Comparison of ENCODE assay signal across 24 mouse cellular contexts in the genomic region with DNA sequence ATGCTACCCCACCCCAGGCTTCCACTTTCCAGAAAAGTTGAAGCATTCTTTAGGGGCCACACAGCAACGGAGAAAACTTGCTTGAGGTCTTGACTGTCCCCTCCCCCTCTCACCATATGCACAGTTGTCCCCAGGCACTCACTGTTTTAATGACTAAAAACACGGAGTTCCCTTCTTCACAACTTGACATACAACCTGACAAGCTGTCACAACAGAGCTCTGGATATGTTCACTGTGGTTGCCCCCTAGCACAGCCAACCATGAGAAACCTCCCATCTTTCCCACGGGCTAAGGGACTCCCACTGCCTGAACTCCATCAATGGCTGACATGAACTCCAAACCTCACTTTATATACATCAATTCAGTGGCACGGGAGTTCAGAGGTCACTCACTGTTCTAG. TPM values are rescaled to one million over a fixed set of nuclear protein-coding genes. Genes with fewer than 3 reads are reported as not detected.
DNase-seq lines count a peak whose midpoint lies in the region; ATAC-seq and TF ChIP-seq lines count a peak whose summit lies in the region.
"Had no signal": no experiment of that assay in that cellular context is flagged by ENCODE, and none has a peak within 500 bp of the region (broad histone marks: within the 10 kb centered on the region; RNA-seq: fewer than 3 reads in every experiment).

No protein-coding gene starts in this region.

- no peaks in the 10 kb centered on the region for H3K9me3 ChIP-seq in forebrain, embryonic 14.5 days (replicated peaks; ENCODE audit: control insufficient read depth, low read length)
- H3K9me3 ChIP-seq in forebrain, postnatal 0 days (ENCODE audit: low read length): no peaks in the 10 kb centered on the region
- no peaks in the 10 kb centered on the region for H3K9me3 ChIP-seq in lung, embryonic 14.5 days (ENCODE audit: low read depth, low read length)
- H3K9me3 ChIP-seq in embryonic facial prominence, embryonic 14.5 days (ENCODE audit: control insufficient read depth, low read length): no peaks in the 10 kb centered on the region
- H3K9me3 ChIP-seq in stomach, embryonic 16.5 days (replicated peaks; ENCODE audit: control insufficient read depth, low read length): no peaks in the 10 kb centered on the region
- H3K9me3 ChIP-seq: hindbrain, embryonic 10.5 days; midbrain, embryonic 10.5 days; neural tube, embryonic 13.5 days had no signal

- H3K4me2 ChIP-seq in forebrain, embryonic 14.5 days (ENCODE audit: low read length): no peak overlapping the region
- no peak overlapping the region for H3K4me2 ChIP-seq in forebrain, postnatal 0 days (ENCODE audit: low read depth)
- H3K4me2 ChIP-seq in lung, embryonic 14.5 days: 0 out of 2 replicates have a peak overlapping the region, but pooled peaks have one; percentile 92
- peak overlapping the region; percentile 94; the same call in 1 of the 2 replicates for H3K4me2 ChIP-seq in embryonic facial prominence, embryonic 14.5 days (ENCODE audit: low read depth, low read length)
- H3K4me2 ChIP-seq in stomach, embryonic 16.5 days (ENCODE audit: low read depth, low read length): peak overlapping the region; percentile 84
- H3K4me2 ChIP-seq: heart, embryonic 11.5 days; neural tube, embryonic 13.5 days had no signal

- H3K4me3 ChIP-seq in forebrain, embryonic 14.5 days (ENCODE audit: low read depth, low read length): no peak overlapping the region
- no peak overlapping the region for H3K4me3 ChIP-seq in forebrain, postnatal 0 days (ENCODE audit: low read depth, low read length)
- no peak overlapping the region for H3K4me3 ChIP-seq in lung, embryonic 14.5 days (ENCODE audit: low read depth, low read length)
- H3K4me3 ChIP-seq in lung, adult 2 months (replicated peaks; ENCODE audit: extremely low read depth, low read depth, low read length): no peak overlapping the region
- H3K4me3 ChIP-seq in embryonic facial prominence, embryonic 14.5 days (ENCODE audit: low read depth, low read length): no peak overlapping the region
- H3K4me3 ChIP-seq in stomach, embryonic 16.5 days (replicated peaks; ENCODE audit: low read length): no peak overlapping the region
- H3K4me3 ChIP-seq: erythroblast, embryonic 14.5 days; hindbrain, embryonic 10.5 days; left cerebral cortex, adult 2 months; midbrain, embryonic 10.5 days; myocyte; neural tube, embryonic 13.5 days had no signal

- no peak for TF ChIP-seq POLR2A in lung, adult 2 months (IDR thresholded peaks at IDR 0.05; ENCODE audit: borderline replicate concordance, extremely low read depth, low read depth, low read length)

- no peak overlapping the region for H3K27ac ChIP-seq in forebrain, embryonic 14.5 days (ENCODE audit: low read depth, low read length)
- no peak overlapping the region for H3K27ac ChIP-seq in forebrain, postnatal 0 days (ENCODE audit: low read depth, low read length)
- H3K27ac ChIP-seq in lung, embryonic 14.5 days (ENCODE audit: low read depth): no peak overlapping the region
- no peak overlapping the region for H3K27ac ChIP-seq in embryonic facial prominence, embryonic 14.5 days (replicated peaks; ENCODE audit: low read depth, low read length)
- H3K27ac ChIP-seq in stomach, embryonic 16.5 days (ENCODE audit: low read length): no peak overlapping the region
- H3K27ac ChIP-seq: hindbrain, embryonic 10.5 days; left cerebral cortex, adult 2 months; midbrain, embryonic 10.5 days; neural tube, embryonic 13.5 days had no signal

- H3K27me3 ChIP-seq in forebrain, embryonic 14.5 days (replicated peaks; ENCODE audit: control insufficient read depth, insufficient read depth, low read length): peaks cover 12% of the 10 kb centered on the region; the same call in 1 of the 2 replicates
- 0 out of 2 replicates have a peak, but pooled peaks cover 4% of the 10 kb centered on the region for H3K27me3 ChIP-seq in forebrain, postnatal 0 days (ENCODE audit: insufficient read depth, low read length)
- H3K27me3 ChIP-seq in lung, embryonic 14.5 days (ENCODE audit: insufficient read depth, low read length): no peaks in the 10 kb centered on the region; the same call in 1 of the 2 replicates
- no peaks in the 10 kb centered on the region for H3K27me3 ChIP-seq in embryonic facial prominence, embryonic 14.5 days (replicated peaks; ENCODE audit: control insufficient read depth, insufficient read depth, low read length)
- no peaks in the 10 kb centered on the region for H3K27me3 ChIP-seq in stomach, embryonic 16.5 days (ENCODE audit: control insufficient read depth, insufficient read depth, low read length)

- DNase-seq in forebrain, embryonic 14.5 days (ENCODE audit: low spot score): peak; percentile 56
- DNase-seq in forebrain, postnatal 0 days: no peak
- DNase-seq in lung, embryonic 14.5 days: no peak
- DNase-seq in lung, adult 2 months: no peak
- DNase-seq in embryonic facial prominence, embryonic 14.5 days (ENCODE audit: low spot score): no peak
- DNase-seq in right cerebral cortex, postnatal 36 days (ENCODE audit: low spot score in 2 of 2): no peak
- DNase-seq: adrenal gland, postnatal 14 days; cerebellum, postnatal 14 days; kidney, adult 2 months; kidney, postnatal 10 days; lung, postnatal 10 days; right cerebral cortex, postnatal 4 days had no signal

- no peak for TF ChIP-seq CTCF in forebrain, postnatal 0 days (IDR thresholded peaks at IDR 0.05; ENCODE audit: low read depth)
- TF ChIP-seq CTCF in lung, embryonic 14.5 days (IDR thresholded peaks at IDR 0.05; ENCODE audit: low read depth): no peak
- no peak for TF ChIP-seq CTCF in lung, adult 2 months (IDR thresholded peaks at IDR 0.05; ENCODE audit: insufficient read depth, low read length)

- ATAC-seq in forebrain, embryonic 14.5 days: peak; percentile 45; the same call in 1 of the 2 replicates
- ATAC-seq in forebrain, postnatal 0 days: no peak
- no peak for ATAC-seq in lung, embryonic 14.5 days (ENCODE audit: insufficient read depth)
- ATAC-seq in embryonic facial prominence, embryonic 14.5 days (ENCODE audit: low read depth): no peak
- ATAC-seq in stomach, embryonic 16.5 days (ENCODE audit: insufficient read depth, low FRiP score): no peak
- ATAC-seq: activated CD4-positive, CD25-positive, alpha-beta regulatory T cell, adult 4 months; hindbrain, embryonic 16.5 days; midbrain, embryonic 16.5 days had no signal

- no peak overlapping the region for H3K9ac ChIP-seq in forebrain, embryonic 14.5 days (ENCODE audit: low read length)
- H3K9ac ChIP-seq in forebrain, postnatal 0 days: no peak overlapping the region
- no peak overlapping the region for H3K9ac ChIP-seq in lung, embryonic 14.5 days
- H3K9ac ChIP-seq in embryonic facial prominence, embryonic 14.5 days (ENCODE audit: low read depth, low read length): no peak overlapping the region
- H3K9ac ChIP-seq in stomach, embryonic 16.5 days (ENCODE audit: low read length): no peak overlapping the region
- H3K9ac ChIP-seq: neural tube, embryonic 13.5 days had no signal

- no peaks in the 10 kb centered on the region for H3K36me3 ChIP-seq in forebrain, embryonic 14.5 days (ENCODE audit: control insufficient read depth, insufficient read depth, low read length)
- H3K36me3 ChIP-seq in forebrain, postnatal 0 days (ENCODE audit: insufficient read depth): no peaks in the 10 kb centered on the region
- H3K36me3 ChIP-seq in lung, embryonic 14.5 days (ENCODE audit: insufficient read depth): no peaks in the 10 kb centered on the region
- no peaks in the 10 kb centered on the region for H3K36me3 ChIP-seq in embryonic facial prominence, embryonic 14.5 days (ENCODE audit: control insufficient read depth, insufficient read depth, low read length)
- H3K36me3 ChIP-seq in stomach, embryonic 16.5 days (ENCODE audit: control insufficient read depth, insufficient read depth, low read length): no peaks in the 10 kb centered on the region
- H3K36me3 ChIP-seq: hindbrain, embryonic 10.5 days; midbrain, embryonic 10.5 days; neural tube, embryonic 13.5 days had no signal

- WGBS in forebrain, embryonic 14.5 days: 27% methylated on average over 4 of the region's 4 CpGs
- whole genome bisulfite sequencing in forebrain, postnatal 0 days: 28% methylated on average over 4 of the region's 4 CpGs
- 30% methylated on average over 4 of the region's 4 CpGs for WGBS in lung, embryonic 14.5 days
- WGBS in lung, adult 2 months: 56% methylated on average over 4 of the region's 4 CpGs
- 31% methylated on average over 4 of the region's 4 CpGs for WGBS in embryonic facial prominence, embryonic 14.5 days
- 30% methylated on average over 4 of the region's 4 CpGs for WGBS in stomach, embryonic 16.5 days

- peaks cover 4% of the 10 kb centered on the region; the same call in 1 of the 2 replicates for H3K4me1 ChIP-seq in forebrain, embryonic 14.5 days (ENCODE audit: control insufficient read depth, insufficient read depth, low read length)
- H3K4me1 ChIP-seq in forebrain, postnatal 0 days (ENCODE audit: insufficient read depth): no peaks in the 10 kb centered on the region
- H3K4me1 ChIP-seq in lung, embryonic 14.5 days (ENCODE audit: insufficient read depth): 0 out of 2 replicates have a peak, but pooled peaks cover 3% of the 10 kb centered on the region
- 0 out of 2 replicates have a peak, but pooled peaks cover 4% of the 10 kb centered on the region for H3K4me1 ChIP-seq in lung, adult 2 months (ENCODE audit: control insufficient read depth, insufficient read depth, low read length)
- H3K4me1 ChIP-seq in embryonic facial prominence, embryonic 14.5 days (ENCODE audit: control insufficient read depth, insufficient read depth, low read length): peaks cover 18% of the 10 kb centered on the region; the same call in 1 of the 2 replicates
- peaks cover 15% of the 10 kb centered on the region; the same call in 1 of the 2 replicates for H3K4me1 ChIP-seq in stomach, embryonic 16.5 days (ENCODE audit: control insufficient read depth, insufficient read depth, low read length)

RNA-seq across cellular contexts. Expression of a gene that starts 3.5 kb away (rescaled TPM):
- 4.8 and 6.2 TPM in 2 replicates for polyA plus RNA-seq in forebrain, embryonic 14.5 days (2014; fragmentation: Nextera tagmentation; extraction: Ambion mirVana)
- total RNA-seq in forebrain, postnatal 0 days (2014; rRNA removed): 2.6 and 2.8 TPM in 2 replicates
- polyA plus RNA-seq in forebrain, postnatal 0 days (2015; fragmentation: Nextera tagmentation; extraction: Ambion mirVana): 8.7 and 12.9 TPM in 2 replicates
- 21.3 and 22.0 TPM in 2 replicates for polyA plus RNA-seq in lung, embryonic 14.5 days (2014; fragmentation: Nextera tagmentation; extraction: Ambion mirVana)
- 9.2 and 14.8 TPM in 2 replicates for polyA plus RNA-seq in lung, adult 2 months (2012; rRNA removed)
- 23.1 and 26.0 TPM in 2 replicates for polyA plus RNA-seq in embryonic facial prominence, embryonic 14.5 days (2014; fragmentation: Nextera tagmentation; extraction: Ambion mirVana)
- polyA plus RNA-seq in stomach, embryonic 16.5 days (2015; fragmentation: Nextera tagmentation; extraction: Ambion mirVana): 29.9 and 32.1 TPM in 2 replicates
- total RNA-seq: MEL had no signal
- polyA plus RNA-seq: activated CD4-positive, CD25-positive, alpha-beta regulatory T cell, adult 4 months; erythroblast, embryonic 14.5 days had no signal

Comparison
In these comparisons a context has a peak if more than half of its experiments do, and no peak if none do; other contexts are left out.
1. H3K4me2 ChIP-seq: peak in lung, embryonic 14.5 days (single experiment), embryonic facial prominence, embryonic 14.5 days (single experiment) and stomach, embryonic 16.5 days (single experiment); none in forebrain, embryonic 14.5 days (single experiment) and forebrain, postnatal 0 days (single experiment).